Mouse (Mus musculus) testis, adult 2 months (tissue): ENCODE results near the gene Lsmem1. TPM values are rescaled to one million over a fixed set of nuclear protein-coding genes. Genes with fewer than 3 reads are reported as not detected.
A peak's percentile ranks its signal among the peaks of the same experiment; 100 is the strongest.

Experiments used
- H3K27ac ChIP-seq: fragments of 200-500 bp; 2 replicates; pipeline ENCODE4 v1.5.1; 2012; ENCODE audit warnings: low read depth, low read length; ENCODE audit not compliant: control insufficient read depth, insufficient read depth
- H3K27me3 ChIP-seq: fragments of 200-500 bp; 2 replicates; pipeline ENCODE4 v1.6.1; 2012; ENCODE audit warnings: mild to moderate bottlenecking, low read length, moderate library complexity; ENCODE audit not compliant: control insufficient read depth, insufficient read depth
- H3K36me3 ChIP-seq: fragments of 200-500 bp; 2 replicates; pipeline ENCODE4 v1.6.1; 2012; ENCODE audit warnings: mild to moderate bottlenecking, low read length; ENCODE audit not compliant: control insufficient read depth, insufficient read depth
- H3K4me1 ChIP-seq: fragments of 200-500 bp; 2 replicates; pipeline ENCODE4 v1.6.1; 2012; ENCODE audit warnings: low read length; ENCODE audit not compliant: control insufficient read depth, insufficient read depth
- H3K4me3 ChIP-seq: fragments of 200-500 bp; 2 replicates; pipeline ENCODE4 v1.5.1; 2012; ENCODE audit warnings: low read depth, mild to moderate bottlenecking, low read length, moderate library complexity, mixed read lengths; ENCODE audit not compliant: control insufficient read depth
- CTCF ChIP-seq: fragments of 200-500 bp; IDR thresholded peaks from 2 replicates; pipeline ENCODE4 v1.5.1; 2012; ENCODE audit warnings: low read depth, mild to moderate bottlenecking, inconsistent platforms, low read length, moderate library complexity; ENCODE audit not compliant: control insufficient read depth, insufficient read depth, insufficient replicate concordance
- POLR2A ChIP-seq: fragments of 200-500 bp; IDR thresholded peaks from 2 replicates; pipeline ENCODE4 v1.6.1; 2012; ENCODE audit warnings: low read depth, mild to moderate bottlenecking, inconsistent platforms, low read length, moderate library complexity; ENCODE audit not compliant: control insufficient read depth
- polyA plus RNA-seq: library from polyadenylated mRNA; depleted of rRNA; stranded (reverse); fragments of >200 nt; gene quantifications from 2 replicates; pipeline ENCODE4 v1.2.3, GENCODE M21; 2012

The Lsmem1 gene
- polyA plus RNA-seq, 1 experiment = not detected

DNA sequence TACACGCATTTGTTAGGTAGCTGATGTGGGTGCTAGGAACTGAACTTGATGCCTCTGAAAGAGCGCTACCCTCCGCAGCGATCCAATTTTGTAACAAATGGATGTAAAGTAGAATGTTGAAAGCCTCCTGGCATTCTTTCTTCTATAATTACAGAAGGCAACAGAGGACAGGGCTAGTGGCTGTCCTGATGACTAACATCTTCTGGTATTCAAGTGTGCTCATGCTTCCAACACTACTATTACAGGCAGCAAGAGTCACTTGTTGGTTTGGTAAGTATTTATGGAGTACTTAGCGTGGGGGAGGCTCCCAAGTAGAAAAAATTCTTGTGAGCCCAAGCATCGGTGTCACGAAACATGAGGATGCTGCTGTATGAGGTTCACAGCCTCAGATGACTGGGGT lies 39.9 kb upstream of the Lsmem1 start:
- Histone ChIP-seq H3K4me1 (no peaks in the 10 kb centered on the region), H3K36me3 (no peaks in the 10 kb centered on the region), H3K4me3 (no peak overlapping the region), H3K27ac (no peak overlapping the region), H3K27me3 (no peaks in the 10 kb centered on the region)
- TF ChIP-seq POLR2A (no peak), CTCF (no peak)

DNA sequence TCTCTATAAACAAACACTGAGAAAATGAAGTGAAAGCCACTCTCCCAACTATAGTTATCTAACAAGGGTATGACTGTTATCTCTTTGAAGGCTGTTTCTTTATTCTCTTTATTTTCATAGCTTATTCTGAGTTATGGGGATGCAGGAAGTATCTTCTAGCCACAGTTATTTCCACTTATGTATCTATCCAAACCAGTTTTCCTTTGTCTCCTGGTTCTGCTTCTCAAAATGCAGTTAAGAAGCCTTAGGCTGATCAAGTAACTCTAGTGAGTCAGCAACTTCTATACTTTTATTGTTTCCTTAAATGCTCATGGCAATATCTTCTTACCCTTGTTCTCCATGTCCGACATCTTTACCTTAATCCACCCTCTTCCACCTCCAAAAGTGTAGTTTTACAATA lies 32.9 kb upstream of the Lsmem1 start:
- Histone ChIP-seq H3K4me3 (no peak overlapping the region), H3K27me3 (no peaks in the 10 kb centered on the region), H3K27ac (no peak overlapping the region), H3K36me3 (no peaks in the 10 kb centered on the region), H3K4me1 (no peaks in the 10 kb centered on the region)
- TF ChIP-seq CTCF = no peak

DNA sequence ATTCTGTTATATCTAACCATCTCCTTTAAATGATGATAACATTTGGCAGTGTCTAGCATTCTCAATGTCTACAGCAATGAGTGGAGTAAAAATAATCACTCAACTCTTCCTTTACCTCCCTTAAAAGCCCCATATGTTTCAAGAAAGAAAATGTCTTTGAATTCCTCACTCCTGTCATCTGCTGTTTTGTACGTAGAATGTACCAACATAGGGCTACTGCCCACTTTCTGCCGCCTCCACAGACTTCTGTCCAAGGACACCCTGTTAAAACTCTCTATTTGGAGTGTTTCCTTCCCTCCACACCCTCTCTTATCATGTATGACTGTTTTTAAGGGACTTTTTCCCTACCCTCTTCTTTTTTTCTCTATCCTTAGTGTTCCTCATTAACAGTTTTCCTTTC lies 32.3 kb upstream of the Lsmem1 start:
- H3K36me3 ChIP-seq = no peaks in the 10 kb centered on the region
- no peak overlapping the region for H3K4me3 ChIP-seq
- no peak overlapping the region for H3K27ac ChIP-seq
- no peaks in the 10 kb centered on the region for H3K27me3 ChIP-seq
- H3K4me1 ChIP-seq = no peaks in the 10 kb centered on the region
- TF ChIP-seq CTCF (no peak), POLR2A (no peak)

DNA sequence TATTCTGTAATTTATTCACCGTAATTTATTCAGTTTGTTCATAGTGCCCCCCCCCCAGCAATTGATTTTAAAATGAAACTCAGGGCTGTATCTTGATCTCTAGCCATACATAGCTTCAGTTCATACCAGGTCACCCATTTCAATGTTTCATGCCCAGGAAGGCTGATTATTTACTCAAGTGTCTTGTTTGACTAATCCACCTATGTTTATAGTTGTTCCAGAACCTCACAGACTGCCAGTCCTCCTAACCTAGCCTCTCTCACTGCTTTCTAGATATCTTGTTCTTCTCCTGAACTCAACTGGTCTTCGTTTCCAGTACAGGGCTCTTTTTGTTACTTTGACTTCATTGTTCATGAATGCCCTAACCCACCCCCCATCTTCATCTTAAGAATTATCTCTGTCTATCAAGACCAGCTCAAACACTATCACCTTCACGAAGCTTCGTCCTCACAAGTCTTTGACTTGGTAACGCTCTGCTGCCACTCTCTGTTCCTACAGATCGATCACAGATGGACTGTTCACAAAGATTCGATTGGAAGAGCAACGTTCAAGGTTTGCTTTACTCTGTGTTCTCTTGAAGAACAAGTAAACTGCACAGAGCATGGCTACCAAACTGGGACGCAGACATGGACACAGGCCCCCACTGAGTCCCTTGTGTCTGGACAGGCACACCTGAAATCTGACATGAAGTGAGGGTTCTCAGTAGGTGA lies 25.0 kb upstream of the Lsmem1 start:
- H3K36me3 ChIP-seq = no peaks in the 10 kb centered on the region
- no peaks in the 10 kb centered on the region for H3K27me3 ChIP-seq
- no peak overlapping the region for H3K27ac ChIP-seq
- peak overlapping the region; percentile 61 for H3K4me3 ChIP-seq
- no peaks in the 10 kb centered on the region; the same call in 1 of the 2 replicates for H3K4me1 ChIP-seq
- no peak for TF ChIP-seq CTCF
- TF ChIP-seq POLR2A = no peak

DNA sequence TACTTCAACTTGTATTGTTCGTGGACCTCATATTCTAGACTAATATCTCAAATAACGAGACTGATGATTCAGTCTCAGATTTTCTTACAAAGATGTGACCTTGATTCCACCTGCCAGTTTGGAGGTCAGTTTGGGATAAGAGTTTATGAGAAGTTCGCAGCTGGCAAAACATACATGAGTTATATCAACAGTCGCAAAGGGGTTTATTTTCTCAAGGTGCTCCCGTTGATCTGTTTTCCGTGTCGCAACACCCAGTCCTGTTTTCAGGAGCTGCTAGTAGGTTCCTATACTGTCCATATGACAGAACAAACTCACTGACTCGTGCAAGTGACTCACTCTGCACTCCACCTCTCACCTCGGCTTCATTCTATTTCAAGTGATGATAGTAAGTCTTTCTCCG lies 24.4 kb upstream of the Lsmem1 start:
- Histone ChIP-seq H3K27ac (peak overlapping the region; percentile 79), H3K4me3 (peak overlapping the region; percentile 90), H3K4me1 (no peaks in the 10 kb centered on the region; the same call in 1 of the 2 replicates), H3K36me3 (no peaks in the 10 kb centered on the region), H3K27me3 (no peaks in the 10 kb centered on the region)
- TF ChIP-seq CTCF (no peak), POLR2A (no peak)

DNA sequence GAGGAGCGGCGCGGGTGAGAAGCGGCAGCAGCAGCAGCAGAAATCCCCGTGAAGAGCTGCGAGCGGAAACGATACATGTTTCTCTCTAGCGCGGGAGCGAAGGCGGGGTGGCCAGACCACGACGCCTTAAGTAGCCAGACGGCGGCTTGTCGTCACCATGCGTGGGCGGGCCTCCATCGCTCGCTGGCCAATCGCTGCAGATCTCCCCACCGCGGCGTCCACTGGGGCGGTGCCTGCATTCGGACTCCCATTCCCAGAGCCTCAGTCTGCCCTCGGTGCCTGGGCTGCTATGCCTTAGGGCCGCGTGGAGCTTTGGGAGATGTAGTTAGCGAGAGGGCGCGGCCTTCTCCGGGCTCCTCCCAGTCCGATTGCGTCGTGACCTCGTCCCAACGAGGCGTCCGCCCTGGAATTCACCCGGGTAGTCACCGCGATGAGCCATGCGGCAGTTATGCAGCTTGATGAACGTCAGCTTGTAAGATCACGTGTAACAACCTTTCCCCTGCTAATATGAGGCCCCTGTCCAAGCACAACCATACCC lies 23.9 kb upstream of the Lsmem1 start:
- Histone ChIP-seq H3K4me3 (peak overlapping the region; percentile 90), H3K27ac (peak overlapping the region; percentile 92), H3K4me1 (no peaks in the 10 kb centered on the region; the same call in 1 of the 2 replicates), H3K27me3 (no peaks in the 10 kb centered on the region), H3K36me3 (no peaks in the 10 kb centered on the region)
- TF ChIP-seq CTCF (no peak), POLR2A (peak; percentile 99)

DNA sequence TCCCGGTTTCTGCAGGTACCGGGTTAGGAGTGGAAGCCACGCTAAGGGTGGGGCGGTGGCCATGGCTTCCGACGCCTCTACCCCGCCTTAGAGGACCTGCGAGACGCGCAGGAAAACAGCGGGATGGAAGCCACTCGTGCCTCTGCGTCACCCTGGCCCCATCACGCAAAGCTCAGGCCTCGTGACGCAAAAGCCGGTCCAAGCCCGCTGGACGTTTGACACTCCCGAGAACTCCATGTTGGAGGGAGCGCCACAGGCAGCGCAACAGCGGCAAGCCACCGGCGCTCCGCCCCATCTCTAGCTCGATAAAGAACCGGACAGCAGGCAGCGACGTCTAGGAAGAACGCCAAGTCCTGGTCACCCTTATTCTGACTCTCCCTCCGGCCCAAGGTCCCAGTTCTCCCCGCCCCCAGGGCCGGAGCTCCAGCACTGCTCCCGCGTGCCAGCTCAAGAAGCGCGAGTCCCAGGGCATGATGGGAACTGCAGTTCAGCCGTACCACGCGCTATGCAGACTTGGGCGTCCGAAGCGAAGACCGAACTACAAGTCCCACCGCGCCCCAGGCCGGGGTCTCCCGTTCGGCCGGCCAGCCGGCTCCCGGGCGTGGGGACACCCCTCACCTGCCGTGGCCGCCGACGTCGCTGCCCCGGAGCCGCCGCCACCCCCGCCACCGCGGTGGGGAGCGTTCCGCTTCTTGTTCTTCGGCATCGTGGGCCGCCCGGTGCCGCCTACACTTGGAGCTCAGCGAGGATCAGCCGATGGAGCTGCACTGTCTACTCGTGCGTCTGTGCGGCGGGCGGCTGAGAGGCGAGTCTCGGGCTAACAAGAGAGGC lies 23.2 kb upstream of the Lsmem1 start:
- Histone ChIP-seq H3K36me3 (no peaks in the 10 kb centered on the region), H3K4me1 (no peaks in the 10 kb centered on the region; the same call in 1 of the 2 replicates), H3K4me3 (peak overlapping the region; percentile 90), H3K27ac (peak overlapping the region; percentile 92), H3K27me3 (no peaks in the 10 kb centered on the region)
- TF ChIP-seq POLR2A (peak; percentile 10; the same call in 1 of the 2 replicates), CTCF (no peak)
